Mouse (Mus musculus) embryonic facial prominence, embryonic 11.5 days (tissue): ENCODE results near the gene Krt28. TPM values are rescaled to one million over a fixed set of nuclear protein-coding genes. Genes with fewer than 3 reads are reported as not detected.

Source experiments
- ATAC-seq: fragments of 200-750 bp; cut with Nextera tagmentation; replicated peaks from 2 replicates; pipeline ENCODE4 v1.8.0; 2017; ENCODE audit warnings: low read depth; ENCODE audit not compliant: insufficient number of reproducible peaks, low FRiP score, low TSS enrichment
- DNase-seq: peaks from one replicate; pipeline ENCODE4 v3.0.0-alpha.2; 2015; ENCODE audit warnings: low spot score
- H3K27ac ChIP-seq: fragments of 300-500 bp; sonication (generic); replicated peaks from 2 replicates; pipeline ENCODE4 v1.5.1; 2014; ENCODE audit warnings: mild to moderate bottlenecking, low read depth, low read length, control low read depth
- H3K27me3 ChIP-seq: fragments of 300-500 bp; sonication (generic); 2 replicates; pipeline ENCODE4 v1.6.1; 2014; ENCODE audit warnings: mild to moderate bottlenecking, low read length, moderate library complexity, mixed read lengths; ENCODE audit not compliant: control insufficient read depth, insufficient read depth
- H3K36me3 ChIP-seq: fragments of 300-500 bp; sonication (generic); replicated peaks from 2 replicates; pipeline ENCODE4 v1.6.1; 2014; ENCODE audit warnings: low read depth, mild to moderate bottlenecking, low read length, moderate library complexity, mixed read lengths; ENCODE audit not compliant: control insufficient read depth, insufficient read depth
- H3K4me1 ChIP-seq: fragments of 300-500 bp; sonication (generic); 2 replicates; pipeline ENCODE4 v1.6.1; 2014; ENCODE audit warnings: low read length, mixed read lengths; ENCODE audit not compliant: control insufficient read depth, insufficient read depth
- H3K4me2 ChIP-seq: fragments of 300-500 bp; sonication (generic); 2 replicates; pipeline ENCODE4 v1.6.1; 2014; ENCODE audit warnings: low read depth, mild to moderate bottlenecking, control low read depth, low read length, moderate library complexity
- H3K4me3 ChIP-seq: fragments of 300-500 bp; sonication (generic); 2 replicates; pipeline ENCODE4 v1.5.1; 2014; ENCODE audit warnings: low read depth, low read length, control low read depth
- H3K9ac ChIP-seq: fragments of 300-500 bp; sonication (generic); replicated peaks from 2 replicates; pipeline ENCODE4 v1.6.1; 2014; ENCODE audit warnings: mild to moderate bottlenecking, control low read depth, low read length
- H3K9me3 ChIP-seq: fragments of 300-500 bp; sonication (generic); replicated peaks from 2 replicates; pipeline ENCODE4 v1.6.1; 2016; ENCODE audit warnings: mild to moderate bottlenecking, low read length, inconsistent platforms, mixed read lengths; ENCODE audit not compliant: control insufficient read depth
- WGBS: fragments of 180-500 bp; shearing (Covaris S2); extraction: QIAGEN DNeasy Blood & Tissue Kit; methylation state at CpG from one replicate; pipeline ENCODE4 v1.1.7; 2014; 5-methylcytosine and 5-hydroxymethylcytosine counted together
- polyA plus RNA-seq: library from polyadenylated mRNA; unstranded; fragments of >200 nt; fragmentation: Nextera tagmentation; extraction: Ambion mirVana; gene quantifications from 2 replicates; pipeline ENCODE4 v1.2.1, GENCODE M21; 2014

The Krt28 gene
- polyA plus RNA-seq, 1 experiment from 2014 or later: 0.34 TPM

- H3K9ac ChIP-seq: no peak overlapping the region
- H3K4me2 ChIP-seq: no peak overlapping the region
- H3K9me3 ChIP-seq: no peaks in the 10 kb centered on the region
- H3K27ac ChIP-seq: no peak overlapping the region
- no peaks in the 10 kb centered on the region; the same call in 1 of the 2 replicates for H3K27me3 ChIP-seq
- WGBS: 79% methylated on average over 9 of the region's 9 CpGs
- H3K36me3 ChIP-seq: no peaks in the 10 kb centered on the region
- DNase-seq (no peak), ATAC-seq (no peak)
- no peak overlapping the region for H3K4me3 ChIP-seq
- H3K4me1 ChIP-seq: no peaks in the 10 kb centered on the region
Observed at GRCm38 (mm10) chr11:99319127-99319526, 55.6 kb downstream of the Krt28 start.

GRCm38 (mm10) chr11:99316543-99316942 is 58.2 kb downstream of the Krt28 start:
- no peaks in the 10 kb centered on the region for H3K27me3 ChIP-seq
- H3K36me3 ChIP-seq: no peaks in the 10 kb centered on the region
- 69% methylated on average over 8 of the region's 8 CpGs for WGBS
- ATAC-seq (no peak), DNase-seq (no peak)
- H3K27ac ChIP-seq: no peak overlapping the region
- H3K4me2 ChIP-seq: no peak overlapping the region
- no peak overlapping the region for H3K4me3 ChIP-seq
- no peaks in the 10 kb centered on the region for H3K9me3 ChIP-seq
- no peaks in the 10 kb centered on the region for H3K4me1 ChIP-seq
- no peak overlapping the region for H3K9ac ChIP-seq

Other genes with a start within 250 kb of the Krt28 start
- gene Ccr7, start 219.8 kb downstream of the Krt28 start, polyA plus RNA-seq: 0.31 and 0.60 TPM in 2 replicates
- gene Smarce1, start 143.9 kb downstream of the Krt28 start, polyA plus RNA-seq: 223 and 226 TPM in 2 replicates
- gene Krt222, start 130.8 kb downstream of the Krt28 start, polyA plus RNA-seq: 0.18 and 0.49 TPM in 2 replicates
- gene Krt24, start 89.6 kb downstream of the Krt28 start, polyA plus RNA-seq: 0.11 and 0.22 TPM in 2 replicates
- gene Krt25, start 52.0 kb downstream of the Krt28 start, polyA plus RNA-seq: not detected in 2 replicates
- 0.08 and 0.14 TPM in 2 replicates for gene Krt26, start 36.9 kb downstream of the Krt28 start, polyA plus RNA-seq
- gene Krt27, start 23.8 kb downstream of the Krt28 start, polyA plus RNA-seq: 0.13 TPM in 1 of 2 replicates, not detected in the other
- 26.7 and 30.1 TPM in 2 replicates for gene Krt10, start 14.5 kb upstream of the Krt28 start, polyA plus RNA-seq
- gene Krt12, start 47.4 kb upstream of the Krt28 start, polyA plus RNA-seq: not detected in 2 replicates
- gene Krt20, start 63.2 kb upstream of the Krt28 start, polyA plus RNA-seq: 0.17 and 0.53 TPM in 2 replicates
- gene Krt23, start 118.2 kb upstream of the Krt28 start, polyA plus RNA-seq: 0.61 TPM in 1 of 2 replicates, not detected in the other
- not detected in 2 replicates for gene Krt39, start 146.4 kb upstream of the Krt28 start, polyA plus RNA-seq
- not detected in 2 replicates for gene Krt40, start 168.3 kb upstream of the Krt28 start, polyA plus RNA-seq
- gene Krtap3-3, start 176.0 kb upstream of the Krt28 start, polyA plus RNA-seq: not detected in 2 replicates
- not detected in 2 replicates for gene Krtap3-2, start 181.9 kb upstream of the Krt28 start, polyA plus RNA-seq
- not detected in 2 replicates for gene Gm11939, start 184.6 kb upstream of the Krt28 start, polyA plus RNA-seq
- gene Krtap3-1, start 191.7 kb upstream of the Krt28 start, polyA plus RNA-seq: not detected in 2 replicates
- gene Krtap1-5, start 206.1 kb upstream of the Krt28 start, polyA plus RNA-seq: not detected in 2 replicates
- gene Krtap1-4, start 208.8 kb upstream of the Krt28 start, polyA plus RNA-seq: not detected in 2 replicates
- gene Krtap1-3, start 216.4 kb upstream of the Krt28 start, polyA plus RNA-seq: not detected in 2 replicates
- gene Krtap9-3, start 223.2 kb upstream of the Krt28 start, polyA plus RNA-seq: not detected in 2 replicates
- gene Gm11938, start 228.4 kb upstream of the Krt28 start, polyA plus RNA-seq: not detected in 2 replicates
- not detected in 2 replicates for gene Gm11937, start 235.3 kb upstream of the Krt28 start, polyA plus RNA-seq
- not detected in 2 replicates for gene Krtap2-4, start 239.9 kb upstream of the Krt28 start, polyA plus RNA-seq
- not detected in 2 replicates for gene Gm11562, start 245.5 kb upstream of the Krt28 start, polyA plus RNA-seq